Mouse (Mus musculus): Measurements from ENCODE around the gene Pask. TPM values are rescaled to one million over a fixed set of nuclear protein-coding genes. Genes with fewer than 3 reads are reported as not detected.

Pask gene
- 2.2 and 2.6 TPM in 2 replicates for polyA plus RNA-seq (2015; fragmentation: Nextera tagmentation; extraction: Ambion mirVana)

- Histone ChIP-seq H3K27me3 (ENCODE audit: control insufficient read depth, insufficient read depth, low read length) (no peaks in the 10 kb centered on the region), H3K4me1 (replicated peaks; ENCODE audit: control insufficient read depth, insufficient read depth) (0 out of 2 replicates have a peak, but pooled peaks cover 2% of the 10 kb centered on the region), H3K9me3 (ENCODE audit: control insufficient read depth, low read length) (no peaks in the 10 kb centered on the region), H3K36me3 (ENCODE audit: control insufficient read depth, insufficient read depth, low read length) (0 out of 2 replicates have a peak, but pooled peaks cover 3% of the 10 kb centered on the region), H3K27ac (replicated peaks) (peak within 1 kb of the TSS; percentile 65), H3K9ac (ENCODE audit: low read length) (peak within 1 kb of the TSS; percentile 79), H3K4me3 (ENCODE audit: low read depth, low read length) (peak within 1 kb of the TSS; percentile 90), H3K4me2 (replicated peaks; ENCODE audit: low read depth) (peak within 1 kb of the TSS; percentile 90)
- TF ChIP-seq EP300 (optimal IDR thresholded peaks at IDR 0.05) (no peak), CTCF (IDR thresholded peaks at IDR 0.05; ENCODE audit: low read depth) (no peak)
- under 1% methylated on average over 63 of the region's 63 CpGs for WGBS
- peak; percentile 96 for DNase-seq (ENCODE audit: low spot score)
- peak; percentile 97 for ATAC-seq (ENCODE audit: low FRiP score, low TSS enrichment)
Measured at GRCm38 (mm10) chr1:93342648-93343503, at the start of gene Pask, which contains the start of gene Ppp1r7. TSS of gene Pask (minus strand) at chr1:93343482. TSS of gene Ppp1r7 (plus strand) at chr1:93342854.

GRCm38 (mm10) chr1:93388906-93389305 is 45.6 kb upstream of the Pask start:
- TF ChIP-seq CTCF (IDR thresholded peaks at IDR 0.05; ENCODE audit: low read depth) (no peak), EP300 (optimal IDR thresholded peaks at IDR 0.05) (no peak)
- no peak overlapping the region for H3K27ac ChIP-seq (replicated peaks)
- WGBS, result 66% methylated on average over 2 of the region's 2 CpGs
- H3K4me3 ChIP-seq (ENCODE audit: low read depth, low read length), result no peak overlapping the region
- ATAC-seq (ENCODE audit: low FRiP score, low TSS enrichment), result no peak
- no peak for DNase-seq (ENCODE audit: low spot score)
- H3K9me3 ChIP-seq (ENCODE audit: control insufficient read depth, low read length), result no peaks in the 10 kb centered on the region
- H3K4me1 ChIP-seq (replicated peaks; ENCODE audit: control insufficient read depth, insufficient read depth), result no peaks in the 10 kb centered on the region
- H3K27me3 ChIP-seq (ENCODE audit: control insufficient read depth, insufficient read depth, low read length), result no peaks in the 10 kb centered on the region
- H3K36me3 ChIP-seq (ENCODE audit: control insufficient read depth, insufficient read depth, low read length), result no peaks in the 10 kb centered on the region
- H3K9ac ChIP-seq (ENCODE audit: low read length), result no peak overlapping the region
- no peak overlapping the region for H3K4me2 ChIP-seq (replicated peaks; ENCODE audit: low read depth)

GRCm38 (mm10) chr1:93387198-93387597 is 43.9 kb upstream of the Pask start:
- H3K4me2 ChIP-seq (replicated peaks; ENCODE audit: low read depth), result no peak overlapping the region
- ATAC-seq (ENCODE audit: low FRiP score, low TSS enrichment), result no peak
- no peak overlapping the region for H3K4me3 ChIP-seq (ENCODE audit: low read depth, low read length)
- no peak overlapping the region for H3K27ac ChIP-seq (replicated peaks)
- WGBS, result 62% methylated on average over 2 of the region's 2 CpGs
- H3K9ac ChIP-seq (ENCODE audit: low read length), result no peak overlapping the region
- TF ChIP-seq CTCF (IDR thresholded peaks at IDR 0.05; ENCODE audit: low read depth) (no peak), EP300 (optimal IDR thresholded peaks at IDR 0.05) (no peak)
- H3K36me3 ChIP-seq (ENCODE audit: control insufficient read depth, insufficient read depth, low read length), result no peaks in the 10 kb centered on the region
- no peaks in the 10 kb centered on the region for H3K9me3 ChIP-seq (ENCODE audit: control insufficient read depth, low read length)
- H3K4me1 ChIP-seq (replicated peaks; ENCODE audit: control insufficient read depth, insufficient read depth), result no peaks in the 10 kb centered on the region
- no peak for DNase-seq (ENCODE audit: low spot score)
- no peaks in the 10 kb centered on the region for H3K27me3 ChIP-seq (ENCODE audit: control insufficient read depth, insufficient read depth, low read length)

GRCm38 (mm10) chr1:93379117-93379516 is 35.8 kb upstream of the Pask start:
- no peak for ATAC-seq (ENCODE audit: low FRiP score, low TSS enrichment)
- DNase-seq (ENCODE audit: low spot score), result no peak
- Histone ChIP-seq H3K27me3 (ENCODE audit: control insufficient read depth, insufficient read depth, low read length) (no peaks in the 10 kb centered on the region), H3K27ac (replicated peaks) (no peak overlapping the region), H3K36me3 (ENCODE audit: control insufficient read depth, insufficient read depth, low read length) (no peaks in the 10 kb centered on the region), H3K4me1 (replicated peaks; ENCODE audit: control insufficient read depth, insufficient read depth) (no peaks in the 10 kb centered on the region), H3K9ac (ENCODE audit: low read length) (no peak overlapping the region), H3K4me3 (ENCODE audit: low read depth, low read length) (no peak overlapping the region), H3K4me2 (replicated peaks; ENCODE audit: low read depth) (no peak overlapping the region), H3K9me3 (ENCODE audit: control insufficient read depth, low read length) (no peaks in the 10 kb centered on the region)
- WGBS, result 77% methylated on average over 5 of the region's 5 CpGs
- TF ChIP-seq EP300 (optimal IDR thresholded peaks at IDR 0.05) (no peak), CTCF (IDR thresholded peaks at IDR 0.05; ENCODE audit: low read depth) (0 out of 2 replicates have a peak, but pooled peaks have one; percentile 21)

GRCm38 (mm10) chr1:93377307-93377706 is 34.0 kb upstream of the Pask start:
- Histone ChIP-seq H3K4me3 (ENCODE audit: low read depth, low read length) (no peak overlapping the region), H3K9me3 (ENCODE audit: control insufficient read depth, low read length) (no peaks in the 10 kb centered on the region), H3K4me2 (replicated peaks; ENCODE audit: low read depth) (no peak overlapping the region), H3K36me3 (ENCODE audit: control insufficient read depth, insufficient read depth, low read length) (no peaks in the 10 kb centered on the region), H3K9ac (ENCODE audit: low read length) (no peak overlapping the region), H3K4me1 (replicated peaks; ENCODE audit: control insufficient read depth, insufficient read depth) (no peaks in the 10 kb centered on the region), H3K27ac (replicated peaks) (no peak overlapping the region), H3K27me3 (ENCODE audit: control insufficient read depth, insufficient read depth, low read length) (no peaks in the 10 kb centered on the region)
- DNase-seq (ENCODE audit: low spot score) (no peak), ATAC-seq (ENCODE audit: low FRiP score, low TSS enrichment) (no peak)
- 51% methylated on average over 5 of the region's 5 CpGs for WGBS
- no peak for TF ChIP-seq CTCF (IDR thresholded peaks at IDR 0.05; ENCODE audit: low read depth)
- no peak for TF ChIP-seq EP300 (optimal IDR thresholded peaks at IDR 0.05)

- peak within 1 kb of the TSS; percentile 45; the same call in 1 of the 2 replicates for H3K27ac ChIP-seq (replicated peaks)
- ATAC-seq (ENCODE audit: low FRiP score, low TSS enrichment) (peak; percentile 85), DNase-seq (ENCODE audit: low spot score) (peak; percentile 62)
- peak within 1 kb of the TSS; percentile 34 for H3K4me2 ChIP-seq (replicated peaks; ENCODE audit: low read depth)
- no peak within 1 kb of the TSS for H3K4me3 ChIP-seq (ENCODE audit: low read depth, low read length)
- no peaks in the 10 kb centered on the region for H3K36me3 ChIP-seq (ENCODE audit: control insufficient read depth, insufficient read depth, low read length)
- no peaks in the 10 kb centered on the region for H3K4me1 ChIP-seq (replicated peaks; ENCODE audit: control insufficient read depth, insufficient read depth)
- H3K9ac ChIP-seq (ENCODE audit: low read length), result peak within 1 kb of the TSS; percentile 32; the same call in 1 of the 2 replicates
- no peaks in the 10 kb centered on the region for H3K27me3 ChIP-seq (ENCODE audit: control insufficient read depth, insufficient read depth, low read length)
- no peaks in the 10 kb centered on the region for H3K9me3 ChIP-seq (ENCODE audit: control insufficient read depth, low read length)
- peak; percentile 42 for TF ChIP-seq CTCF (IDR thresholded peaks at IDR 0.05; ENCODE audit: low read depth)
- no peak for TF ChIP-seq EP300 (optimal IDR thresholded peaks at IDR 0.05)
- 40% methylated on average over 4 of the region's 4 CpGs for WGBS
Measured at GRCm38 (mm10) chr1:93373665-93374064, 30.4 kb upstream of the Pask start, which contains the start of gene Ano7. TSS of gene Ano7 (plus strand) at chr1:93373930.
